Mouse (Mus musculus): ENCODE results near the gene Eef1akmt4. TPM values are rescaled to one million over a fixed set of nuclear protein-coding genes. Genes with fewer than 3 reads are reported as not detected.
A peak's percentile ranks its signal among the peaks of the same experiment; 100 is the strongest.

Gene Eef1akmt4
- polyA plus RNA-seq, 1 experiment from 2014 or later: 16.2 TPM

DNA sequence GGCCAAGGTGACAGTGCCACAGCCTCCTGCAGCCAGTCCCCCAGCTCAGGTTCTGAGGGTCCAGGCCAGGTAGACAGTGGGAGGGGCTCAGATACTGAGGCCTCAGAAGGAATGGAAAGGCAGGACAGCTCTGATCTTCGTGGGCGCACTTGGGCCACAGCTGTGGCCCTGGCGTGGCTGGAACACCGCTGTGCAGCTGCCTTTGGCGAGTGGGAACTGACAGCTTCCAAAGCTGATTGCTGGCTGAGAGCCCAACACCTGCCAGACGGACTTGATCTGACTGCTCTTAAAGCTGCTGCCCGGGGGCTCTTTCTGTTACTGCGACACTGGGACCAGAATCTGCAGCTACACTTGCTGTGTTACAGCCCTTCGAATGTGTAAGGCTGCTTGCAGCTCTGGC is 6.7 kb upstream of the Eef1akmt4 start:
- no peak overlapping the region for H3K4me2 ChIP-seq
- WGBS: 52% methylated on average over 9 of the region's 9 CpGs
- no peaks in the 10 kb centered on the region for H3K9me3 ChIP-seq
- H3K4me1 ChIP-seq (replicated peaks): peaks cover 26% of the 10 kb centered on the region
- peak; percentile 28; the same call in 1 of the 2 replicates for ATAC-seq (ENCODE audit: low read depth)
- H3K36me3 ChIP-seq: peaks cover 48% of the 10 kb centered on the region
- H3K9ac ChIP-seq: no peak overlapping the region
- H3K4me3 ChIP-seq: no peak overlapping the region
- 0 out of 2 replicates have a peak overlapping the region, but pooled peaks have one; percentile 42 for H3K27ac ChIP-seq (replicated peaks)
- no peaks in the 10 kb centered on the region for H3K27me3 ChIP-seq

DNA sequence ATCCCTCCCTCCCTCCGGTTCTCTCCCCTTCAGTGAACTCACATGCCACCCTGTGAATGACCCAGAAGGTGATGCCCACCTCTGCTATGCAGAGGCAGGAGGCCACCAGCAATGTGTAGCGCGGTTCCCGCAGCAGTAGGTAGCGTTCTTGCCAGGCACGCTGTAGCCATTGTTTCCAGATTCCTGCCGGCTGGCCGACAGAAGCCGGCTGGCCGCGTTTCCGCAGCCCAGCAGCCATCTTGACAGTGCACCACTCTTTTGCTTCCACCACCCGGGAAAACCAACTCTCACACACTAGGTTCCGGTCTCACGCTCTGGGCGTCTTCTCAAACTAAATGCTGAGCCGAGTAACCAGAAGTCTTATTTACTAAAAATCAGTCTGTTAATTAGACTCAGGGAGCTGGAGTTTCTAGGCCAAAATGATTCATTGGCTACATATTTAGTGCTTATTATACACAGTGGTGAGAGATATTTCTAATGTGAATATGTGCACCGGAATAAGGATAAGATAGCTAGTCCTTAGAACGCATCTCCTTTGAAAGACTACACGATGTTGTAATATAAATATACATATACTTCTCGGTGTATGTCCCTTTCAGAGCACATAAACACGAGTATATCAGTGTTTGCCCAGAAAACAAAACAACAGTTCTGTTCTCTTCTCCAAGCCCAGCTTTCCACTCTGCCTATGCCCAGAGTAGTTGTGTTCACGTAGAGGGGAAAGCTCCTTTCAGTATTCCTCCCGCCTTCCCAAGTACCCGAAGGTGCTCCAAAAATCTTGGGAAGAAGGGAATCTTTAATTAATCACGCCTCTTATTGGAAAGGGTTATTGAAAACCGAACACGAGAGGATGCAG is 664 bp upstream of the Eef1akmt4 start:
- Histone ChIP-seq H3K27me3 (no peaks in the 10 kb centered on the region), H3K4me3 (peak overlapping the region; percentile 84), H3K27ac (replicated peaks) (peak overlapping the region; percentile 90), H3K9ac (peak overlapping the region; percentile 92), H3K36me3 (peaks cover 31% of the 10 kb centered on the region), H3K9me3 (no peaks in the 10 kb centered on the region), H3K4me2 (peak overlapping the region; percentile 84), H3K4me1 (replicated peaks) (peaks cover 29% of the 10 kb centered on the region)
- peak; percentile 70 for ATAC-seq (ENCODE audit: low read depth)
- WGBS: under 1% methylated on average over 28 of the region's 28 CpGs

DNA sequence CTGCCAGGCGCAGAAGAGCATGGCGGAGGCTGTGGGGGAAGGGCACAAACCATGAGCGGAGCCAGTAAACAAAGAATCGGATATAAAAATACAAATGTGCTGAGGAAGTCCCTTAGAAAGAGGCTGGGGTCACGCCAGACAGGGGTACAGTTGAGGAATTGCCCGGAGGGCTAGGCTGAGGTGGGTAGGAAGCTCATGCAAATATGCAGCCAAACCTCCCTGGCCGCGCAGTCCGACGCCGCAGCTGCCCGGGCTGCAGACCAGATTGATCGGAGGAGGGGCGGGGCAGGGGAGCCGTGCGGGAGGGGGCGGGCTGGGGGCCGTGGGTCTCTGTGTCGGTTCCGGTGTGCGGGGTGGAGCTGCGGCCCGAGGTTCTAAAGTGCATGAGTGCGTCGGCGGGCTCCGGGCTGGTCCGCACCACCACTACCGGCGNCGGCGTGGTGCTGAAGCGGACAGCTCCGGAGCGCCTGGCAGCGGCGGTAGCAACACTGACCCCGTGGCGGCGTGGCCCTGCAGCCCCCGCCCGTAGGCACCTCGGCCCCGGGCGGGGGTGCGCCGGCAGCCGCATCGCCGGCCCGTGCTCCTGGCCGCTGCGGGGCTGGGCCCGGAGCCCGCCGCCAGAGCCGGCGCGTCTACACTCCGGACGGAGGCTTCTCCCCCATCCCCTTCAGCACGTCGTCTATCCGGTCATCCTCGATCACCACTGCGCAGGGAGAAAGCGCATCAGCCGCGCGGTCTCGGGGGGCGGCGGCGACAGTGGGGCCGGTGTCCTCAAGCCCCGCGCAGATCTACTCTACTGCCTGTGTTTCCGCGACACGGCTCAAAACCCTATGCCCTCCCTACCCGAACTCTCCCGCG is 8.4 kb downstream of the Eef1akmt4 start:
- Histone ChIP-seq H3K36me3 (peaks cover 19% of the 10 kb centered on the region), H3K27ac (replicated peaks) (peak overlapping the region; percentile 97), H3K27me3 (no peaks in the 10 kb centered on the region), H3K4me1 (replicated peaks) (peaks cover 41% of the 10 kb centered on the region), H3K9ac (peak overlapping the region; percentile 91), H3K4me3 (peak overlapping the region; percentile 85), H3K9me3 (no peaks in the 10 kb centered on the region), H3K4me2 (peak overlapping the region; percentile 95)
- WGBS: 2% methylated on average over 61 of the region's 83 CpGs
- peak; percentile 32 for ATAC-seq (ENCODE audit: low read depth)

DNA sequence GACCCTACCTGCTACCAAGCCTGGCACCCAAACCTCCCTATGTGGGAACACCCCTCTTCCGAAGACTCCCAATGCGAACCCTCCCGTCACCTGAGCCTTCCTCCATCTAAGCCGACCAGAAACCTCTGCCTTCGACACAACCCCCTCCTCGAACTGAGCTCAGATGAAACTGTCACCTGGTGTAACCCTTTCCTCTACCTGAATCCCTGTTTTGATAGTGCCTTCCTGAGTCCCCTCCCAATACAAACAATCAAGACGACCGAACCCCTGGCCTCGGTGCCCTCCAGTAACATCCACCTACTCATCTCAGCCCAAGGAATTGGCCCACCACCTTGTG is 9.0 kb downstream of the Eef1akmt4 start:
- H3K4me2 ChIP-seq: peak overlapping the region; percentile 95
- H3K4me1 ChIP-seq (replicated peaks): peaks cover 41% of the 10 kb centered on the region
- peak overlapping the region; percentile 85 for H3K4me3 ChIP-seq
- no peaks in the 10 kb centered on the region for H3K9me3 ChIP-seq
- peak; percentile 20 for ATAC-seq (ENCODE audit: low read depth)
- H3K27ac ChIP-seq (replicated peaks): peak overlapping the region; percentile 97
- 0% methylated on average over 9 of the region's 9 CpGs for WGBS
- H3K36me3 ChIP-seq: peaks cover 18% of the 10 kb centered on the region
- peak overlapping the region; percentile 91 for H3K9ac ChIP-seq
- H3K27me3 ChIP-seq: no peaks in the 10 kb centered on the region

DNA sequence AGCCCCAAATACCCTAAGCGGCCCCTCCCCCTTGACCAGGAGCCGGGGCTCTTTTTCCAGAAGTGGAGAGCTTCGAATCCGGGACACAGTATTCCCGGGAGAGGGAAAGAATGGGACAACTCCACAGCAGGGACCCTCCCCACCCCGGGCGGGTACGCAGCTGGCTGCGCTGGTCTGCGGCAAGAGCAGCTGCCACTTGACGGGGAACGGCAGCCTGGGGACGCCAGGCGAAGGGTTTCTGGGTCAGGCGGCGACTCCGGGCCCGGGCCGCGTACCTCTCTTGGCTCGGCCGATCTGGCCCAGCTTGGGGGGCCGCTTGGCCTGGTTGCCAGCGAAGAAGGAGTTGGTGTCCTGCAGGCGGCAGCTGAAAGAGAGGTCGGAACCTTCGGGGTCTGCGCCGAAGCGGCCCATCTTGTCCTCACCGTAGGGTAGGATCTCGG is 9.4 kb downstream of the Eef1akmt4 start:
- WGBS: 0% methylated on average over 32 of the region's 32 CpGs
- peaks cover 41% of the 10 kb centered on the region for H3K4me1 ChIP-seq (replicated peaks)
- ATAC-seq (ENCODE audit: low read depth): peak; percentile 4

DNA sequence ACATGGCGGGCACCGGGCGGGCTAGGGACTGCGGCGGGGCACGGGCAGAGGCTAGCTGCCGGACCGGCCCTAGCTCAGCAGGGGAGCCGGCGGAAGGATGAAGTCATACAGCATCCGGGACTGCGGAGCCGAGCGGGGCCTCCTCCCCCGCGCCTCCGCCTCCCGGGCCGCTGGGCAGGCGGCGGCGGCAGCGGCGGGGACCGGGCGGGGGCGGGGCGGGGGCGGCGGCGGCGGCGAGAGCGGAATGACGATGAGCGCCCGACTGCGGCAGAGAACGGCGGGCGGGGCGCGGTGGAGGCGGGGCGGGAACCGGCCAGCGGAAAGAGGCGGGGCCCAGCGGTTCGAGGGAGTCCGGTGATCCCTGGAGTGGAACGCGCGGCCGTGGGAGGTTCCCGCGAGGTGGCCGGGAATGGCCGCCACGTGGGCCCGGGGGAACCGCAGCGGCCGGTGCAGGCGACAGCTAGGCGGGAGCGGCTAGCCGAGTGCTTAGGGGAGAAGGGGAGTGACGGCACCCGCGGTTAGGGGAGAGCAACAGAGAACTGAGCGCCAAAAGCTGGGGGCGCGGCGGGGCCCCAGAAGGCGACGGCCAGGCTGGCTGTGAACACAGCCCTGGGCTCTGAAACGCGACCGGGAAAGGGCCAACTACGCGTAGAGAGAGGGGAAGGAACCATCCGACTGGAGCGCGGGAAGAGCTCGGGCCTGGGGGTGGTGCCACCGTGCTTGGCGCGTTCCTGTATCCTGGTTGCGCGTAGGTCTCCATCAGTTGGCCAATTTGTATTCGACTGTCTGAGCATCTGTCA is 10.0 kb downstream of the Eef1akmt4 start, which contains the start of gene Camk2n2:
Camk2n2 (minus strand) TSS at position 97 of the 800 bp plus-strand sequence.
- no peaks in the 10 kb centered on the region for H3K27me3 ChIP-seq
- peaks cover 11% of the 10 kb centered on the region for H3K36me3 ChIP-seq
- H3K9me3 ChIP-seq: no peaks in the 10 kb centered on the region
- peak; percentile 55 for ATAC-seq (ENCODE audit: low read depth)
- H3K4me1 ChIP-seq (replicated peaks): peaks cover 41% of the 10 kb centered on the region
- peak within 1 kb of the TSS; percentile 85 for H3K4me3 ChIP-seq
- H3K27ac ChIP-seq (replicated peaks): peak within 1 kb of the TSS; percentile 97
- peak within 1 kb of the TSS; percentile 91 for H3K9ac ChIP-seq
- H3K4me2 ChIP-seq: peak within 1 kb of the TSS; percentile 95
- under 1% methylated on average over 74 of the region's 92 CpGs for WGBS

More for the DNA sequence above, 9.4 kb downstream of the Eef1akmt4 start:
- H3K9me3 ChIP-seq: no peaks in the 10 kb centered on the region
- H3K27me3 ChIP-seq: no peaks in the 10 kb centered on the region
- peak overlapping the region; percentile 97 for H3K27ac ChIP-seq (replicated peaks)
- H3K9ac ChIP-seq: peak overlapping the region; percentile 91
- peaks cover 14% of the 10 kb centered on the region for H3K36me3 ChIP-seq
- peak overlapping the region; percentile 85 for H3K4me3 ChIP-seq
- peak overlapping the region; percentile 95 for H3K4me2 ChIP-seq

DNA sequence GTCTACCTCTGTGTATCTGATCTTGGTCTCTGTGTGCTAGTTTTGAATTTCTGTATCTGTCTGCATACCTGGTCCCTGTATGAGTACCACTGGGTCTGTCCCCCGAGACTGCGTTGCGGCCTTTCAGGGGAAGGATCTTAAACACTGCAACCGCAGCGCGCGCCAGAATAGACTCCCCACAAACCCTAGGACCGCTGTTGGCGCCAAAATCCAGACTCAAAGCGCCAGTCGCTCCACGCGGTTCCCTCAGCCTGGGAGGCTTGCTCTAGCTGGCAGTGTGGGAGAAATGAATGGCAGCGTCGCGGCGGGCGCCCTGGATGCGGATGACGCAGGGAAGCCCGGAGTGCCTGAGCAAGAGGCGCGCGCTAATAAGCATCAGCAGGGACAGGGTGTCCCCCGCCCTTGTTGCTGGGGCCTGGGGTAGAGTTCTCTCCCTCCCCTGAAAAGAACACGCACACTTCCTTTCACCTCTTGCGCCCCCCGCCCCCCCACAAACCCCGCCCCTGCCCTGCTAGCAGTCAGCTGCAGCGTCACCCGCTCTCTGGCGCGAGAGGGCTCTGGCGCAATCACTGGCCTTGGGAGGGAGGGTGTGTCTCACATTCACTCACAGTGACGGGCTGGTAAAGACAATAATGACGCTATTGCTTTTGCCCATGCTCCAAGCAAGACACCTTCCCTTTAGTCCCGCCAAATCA is 10.7 kb downstream of the Eef1akmt4 start:
- Histone ChIP-seq H3K36me3 (peaks cover 11% of the 10 kb centered on the region), H3K4me3 (peak overlapping the region; percentile 85), H3K9ac (peak overlapping the region; percentile 91), H3K27me3 (no peaks in the 10 kb centered on the region), H3K4me1 (replicated peaks) (peaks cover 41% of the 10 kb centered on the region), H3K27ac (replicated peaks) (peak overlapping the region; percentile 97), H3K4me2 (peak overlapping the region; percentile 95), H3K9me3 (no peaks in the 10 kb centered on the region)
- peak; percentile 60 for ATAC-seq (ENCODE audit: low read depth)
- 0% methylated on average over 37 of the region's 37 CpGs for WGBS

DNA sequence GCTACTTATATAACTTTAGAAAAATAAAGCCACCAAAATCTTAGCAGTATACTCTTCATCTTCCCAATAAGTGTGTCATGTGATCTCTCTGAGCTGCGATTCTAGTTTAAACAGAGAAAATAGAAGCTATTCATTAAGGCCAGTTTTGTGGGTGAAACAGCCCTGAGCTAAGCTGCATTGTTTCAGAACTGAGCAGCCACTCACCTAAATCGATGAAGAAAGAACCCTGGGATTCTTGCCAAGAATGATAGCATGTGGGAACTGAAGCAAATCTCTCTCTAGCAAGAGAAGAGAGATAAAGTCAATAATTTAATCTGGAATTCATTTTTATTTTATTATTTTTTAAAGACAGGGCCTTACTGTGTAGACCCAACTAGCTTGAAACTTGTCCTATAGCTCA is 11.8 kb downstream of the Eef1akmt4 start:
- H3K27ac ChIP-seq (replicated peaks): no peak overlapping the region; the same call in 1 of the 2 replicates
- peak overlapping the region; percentile 95; the same call in 1 of the 2 replicates for H3K4me2 ChIP-seq
- ATAC-seq (ENCODE audit: low read depth): no peak

DNA sequence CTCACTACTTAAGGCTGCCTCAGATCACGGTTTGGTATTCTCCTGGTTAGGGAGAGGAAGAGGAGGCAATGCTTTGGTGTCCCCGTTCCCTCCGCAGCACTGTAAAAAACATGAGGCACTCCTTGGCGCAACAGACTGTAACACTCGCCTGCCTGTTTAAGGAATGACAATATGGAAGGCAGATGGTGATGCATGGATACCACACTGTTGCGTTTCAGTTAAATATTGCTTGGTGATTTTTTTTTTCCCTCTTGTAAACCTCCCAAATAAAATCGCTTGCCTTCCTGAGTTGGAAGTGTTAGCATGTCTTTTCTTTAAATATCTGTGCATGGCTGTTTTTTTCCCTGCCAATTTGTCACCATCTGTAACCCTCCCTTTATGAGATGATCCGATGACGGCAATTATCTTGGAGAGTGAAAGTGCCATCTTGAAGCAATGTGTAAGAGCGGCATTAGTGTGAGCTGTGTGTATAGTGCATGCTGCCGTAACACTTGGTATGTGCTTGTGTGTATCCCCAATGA is 17.5 kb downstream of the Eef1akmt4 start:
- ATAC-seq (ENCODE audit: low read depth): 0 out of 2 replicates have a peak, but pooled peaks have one; percentile 45
- 40% methylated on average over 11 of the region's 11 CpGs for WGBS
- H3K27me3 ChIP-seq: peaks cover 6% of the 10 kb centered on the region; the same call in 1 of the 2 replicates
- peak overlapping the region; percentile 64 for H3K4me3 ChIP-seq
- H3K4me2 ChIP-seq: peak overlapping the region; percentile 92
- H3K4me1 ChIP-seq (replicated peaks): peaks cover 21% of the 10 kb centered on the region
- H3K27ac ChIP-seq (replicated peaks): no peak overlapping the region
- no peak overlapping the region for H3K9ac ChIP-seq
- no peaks in the 10 kb centered on the region for H3K9me3 ChIP-seq
- no peaks in the 10 kb centered on the region for H3K36me3 ChIP-seq

More for the DNA sequence above, 11.8 kb downstream of the Eef1akmt4 start:
- Histone ChIP-seq H3K36me3 (0 out of 2 replicates have a peak, but pooled peaks cover under 1% of the 10 kb centered on the region), H3K27me3 (no peaks in the 10 kb centered on the region), H3K9me3 (no peaks in the 10 kb centered on the region), H3K4me1 (replicated peaks) (peaks cover 41% of the 10 kb centered on the region), H3K9ac (no peak overlapping the region), H3K4me3 (peak overlapping the region; percentile 85; the same call in 1 of the 2 replicates)
- WGBS: 44% methylated on average over 2 of the region's 2 CpGs

DNA sequence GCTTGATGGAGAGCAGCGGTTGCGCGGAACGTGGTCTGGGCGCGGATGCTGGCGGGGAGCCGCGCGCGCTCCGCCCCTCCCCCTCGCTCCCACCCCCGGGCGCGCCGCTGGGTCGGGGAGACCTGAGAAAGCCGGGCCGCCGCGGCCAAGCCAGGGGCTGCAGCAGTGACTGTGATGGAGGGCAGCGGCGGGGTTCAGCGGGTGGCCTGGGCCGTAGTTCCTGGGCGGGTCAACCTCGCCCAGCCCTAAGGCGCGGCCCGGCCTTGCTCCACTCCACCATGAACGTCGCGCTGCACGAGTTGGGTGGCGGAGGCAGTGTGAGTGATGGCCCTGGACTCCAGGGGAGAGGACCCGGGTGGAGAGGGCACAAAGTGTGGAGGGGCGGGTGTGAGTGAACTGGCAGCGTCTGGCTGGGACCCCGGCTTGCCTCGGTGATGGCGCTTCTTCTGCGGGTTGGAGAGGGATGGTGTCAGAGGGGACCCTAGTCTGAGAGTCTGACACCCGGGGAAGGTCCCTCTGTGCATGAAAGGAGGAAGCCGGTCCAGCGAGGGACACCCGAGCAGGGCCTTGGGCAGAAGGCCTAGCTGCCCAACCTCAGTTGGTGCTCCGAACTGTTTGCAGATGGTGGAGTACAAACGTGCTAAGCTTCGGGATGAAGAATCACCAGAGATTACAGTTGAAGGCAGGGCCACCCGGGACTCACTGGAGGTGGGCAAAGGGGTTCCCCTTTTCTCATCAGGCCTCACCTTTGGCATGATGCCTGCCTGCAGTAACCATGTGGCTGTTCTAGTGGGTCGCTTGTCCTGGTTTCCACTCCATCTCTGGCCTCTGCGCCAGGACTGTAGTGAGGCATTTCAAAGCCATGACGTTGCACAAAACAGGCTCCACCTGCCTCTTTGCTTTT is 18.6 kb downstream of the Eef1akmt4 start, which contains the start of gene Ece2:
Ece2 (plus strand) TSS at position 98 of the 904 bp plus-strand sequence.
- Histone ChIP-seq H3K4me1 (replicated peaks) (peaks cover 21% of the 10 kb centered on the region), H3K9me3 (no peaks in the 10 kb centered on the region), H3K27me3 (peaks cover 6% of the 10 kb centered on the region; the same call in 1 of the 2 replicates), H3K27ac (replicated peaks) (peak within 1 kb of the TSS; percentile 72), H3K4me3 (peak within 1 kb of the TSS; percentile 64), H3K4me2 (peak within 1 kb of the TSS; percentile 92), H3K36me3 (no peaks in the 10 kb centered on the region), H3K9ac (peak within 1 kb of the TSS; percentile 87)
- peak; percentile 73 for ATAC-seq (ENCODE audit: low read depth)
- WGBS: 8% methylated on average over 47 of the region's 54 CpGs

Measured in neural tube, embryonic 13.5 days (tissue).